Mouse (Mus musculus) CH12.LX (cell line): ENCODE measurements at regions not wholly inside any gene's neighbourhood (a gene's known extent, or its start where the extent isn't known, plus 50 kb on each side); places are given as distances from the start of the nearest gene placed in this dataset.

Experiments used
- DNase-seq: peaks from one replicate; pipeline ENCODE4 v3.0.0-alpha.2; 2013; ENCODE audit errors: extremely low read depth
- H3K27ac ChIP-seq: 2 replicates; pipeline ENCODE4 v1.5.1; 2012; ENCODE audit warnings: low read depth, mild to moderate bottlenecking, control low read depth, moderate library complexity; ENCODE audit not compliant: insufficient read depth
- H3K27me3 ChIP-seq: replicated peaks from 2 replicates; pipeline ENCODE3; 2012; ENCODE audit warnings: inconsistent platforms
- H3K36me3 ChIP-seq, 2 experiments: replicated peaks in 1 of 2; 2 replicates each; pipeline versions ENCODE3 to v1.6.1; 2012; ENCODE audit warnings: inconsistent platforms in 1 of 2, low read length in 1 of 2, mild to moderate bottlenecking in 1 of 2, mixed read lengths in 1 of 2, moderate library complexity in 1 of 2; ENCODE audit not compliant: control insufficient read depth in 1 of 2, insufficient read depth in 1 of 2
- H3K4me1 ChIP-seq, 2 experiments: 2 replicates each; pipeline ENCODE4 v1.6.1; 2012; ENCODE audit warnings: inconsistent platforms in 1 of 2, moderate library complexity in 1 of 2; ENCODE audit not compliant: insufficient read depth in 2 of 2, control insufficient read depth in 1 of 2
- H3K4me2 ChIP-seq: 2 replicates; pipeline ENCODE4 v1.6.1; 2012; ENCODE audit warnings: low read depth, mild to moderate bottlenecking, control low read depth; ENCODE audit not compliant: poor library complexity, insufficient read depth, severe bottlenecking
- H3K4me3 ChIP-seq, 3 experiments: fragments of 150-350 bp in 1 of 3; sonication (generic) in 1 of 3; replicated peaks in 1 of 3; 2 replicates each; pipeline versions ENCODE3 to v1.5.1; 2011 to 2012; ENCODE audit warnings: low read depth in 2 of 3, low read length in 2 of 3, mild to moderate bottlenecking in 2 of 3, moderate library complexity in 2 of 3, control low read depth in 1 of 3, improper control_type of control experiment in 1 of 3, inconsistent platforms in 1 of 3, mixed read lengths in 1 of 3; ENCODE audit not compliant: poor library complexity in 1 of 3
- H3K79me2 ChIP-seq: replicated peaks from 2 replicates; pipeline ENCODE4 v1.6.1; 2012; ENCODE audit warnings: mild to moderate bottlenecking, moderate library complexity; ENCODE audit not compliant: control insufficient read depth, poor library complexity, insufficient read depth, severe bottlenecking; ENCODE audit errors: extremely low read depth
- H3K9ac ChIP-seq: 2 replicates; pipeline ENCODE4 v1.6.1; 2012; ENCODE audit warnings: low read depth, mild to moderate bottlenecking, control low read depth, moderate library complexity; ENCODE audit not compliant: insufficient read depth
- H3K9me3 ChIP-seq: replicated peaks from 2 replicates; pipeline ENCODE3; 2012; ENCODE audit warnings: low read length, inconsistent platforms, mixed read lengths
- CHD1 ChIP-seq: IDR thresholded peaks from 2 replicates; pipeline ENCODE4 v1.6.1; 2012; ENCODE audit warnings: low read depth, low read length, improper control_type of control experiment, inconsistent platforms
- CHD2 ChIP-seq: IDR thresholded peaks from 2 replicates; pipeline ENCODE4 v1.6.1; 2011; ENCODE audit warnings: low read length, improper control_type of control experiment
- CTCF ChIP-seq, 2 experiments: IDR thresholded peaks in 1 of 2; conservative IDR thresholded peaks in 1 of 2; 2 replicates each; pipeline ENCODE4 v1.5.1; 2011 to 2012; ENCODE audit warnings: low read depth in 2 of 2, low read length in 2 of 2, improper control_type of control experiment in 1 of 2, inconsistent platforms in 1 of 2, mild to moderate bottlenecking in 1 of 2, moderate library complexity in 1 of 2
- E2F4 ChIP-seq: IDR thresholded peaks from 2 replicates; pipeline ENCODE4 v1.6.1; 2011; ENCODE audit warnings: low read depth, low read length, improper control_type of control experiment; ENCODE audit not compliant: insufficient replicate concordance
- ELF1 ChIP-seq: IDR thresholded peaks from 2 replicates; pipeline ENCODE4 v1.6.1; 2014; ENCODE audit warnings: low read depth, mild to moderate bottlenecking, inconsistent platforms, low read length, improper control_type of control experiment
- EP300 ChIP-seq: IDR thresholded peaks from 2 replicates; pipeline ENCODE4 v1.6.1; 2011; ENCODE audit warnings: low read length, improper control_type of control experiment
- HCFC1 ChIP-seq: IDR thresholded peaks from 2 replicates; pipeline ENCODE4 v1.6.1; 2012; ENCODE audit warnings: low read depth, mild to moderate bottlenecking, inconsistent platforms, low read length, improper control_type of control experiment
- IRF4 ChIP-seq: IDR thresholded peaks from 2 replicates; pipeline ENCODE4 v1.6.1; 2014; ENCODE audit warnings: low read depth, mild to moderate bottlenecking, inconsistent platforms, low read length, improper control_type of control experiment
- JUN ChIP-seq: IDR thresholded peaks from 2 replicates; pipeline ENCODE4 v1.6.1; 2011; ENCODE audit warnings: low read depth, mild to moderate bottlenecking, low read length, improper control_type of control experiment, moderate library complexity; ENCODE audit not compliant: insufficient read depth
- JUND ChIP-seq: conservative IDR thresholded peaks from 2 replicates; pipeline ENCODE4 v1.6.1; 2011; ENCODE audit warnings: low read depth, low read length, improper control_type of control experiment
- KAT2A ChIP-seq: IDR thresholded peaks from 2 replicates; pipeline ENCODE4 v1.6.1; 2012; ENCODE audit warnings: low read length, improper control_type of control experiment, inconsistent platforms; ENCODE audit not compliant: insufficient replicate concordance
- MAFK ChIP-seq: IDR thresholded peaks from 2 replicates; pipeline ENCODE4 v1.6.1; 2011; ENCODE audit warnings: low read length, improper control_type of control experiment; ENCODE audit not compliant: insufficient replicate concordance
- MAZ ChIP-seq: IDR thresholded peaks from 2 replicates; pipeline ENCODE4 v1.6.1; 2012; ENCODE audit warnings: low read depth, mild to moderate bottlenecking, inconsistent platforms, low read length, improper control_type of control experiment, moderate library complexity
- MEF2A ChIP-seq: IDR thresholded peaks from 2 replicates; pipeline ENCODE4 v1.6.1; 2014; ENCODE audit warnings: low read depth, mild to moderate bottlenecking, inconsistent platforms, low read length, improper control_type of control experiment, borderline replicate concordance
- MXI1 ChIP-seq: IDR thresholded peaks from 2 replicates; pipeline ENCODE4 v1.6.1; 2011; ENCODE audit warnings: mild to moderate bottlenecking, low read depth, low read length, improper control_type of control experiment
- NELFE ChIP-seq: IDR thresholded peaks from 2 replicates; pipeline ENCODE4 v1.6.1; 2011; ENCODE audit warnings: low read depth, low read length, improper control_type of control experiment
- NRF1 ChIP-seq: IDR thresholded peaks from 2 replicates; pipeline ENCODE4 v1.6.1; 2014; ENCODE audit warnings: low read depth, mild to moderate bottlenecking, inconsistent platforms, low read length, improper control_type of control experiment, moderate library complexity
- PAX5 ChIP-seq: IDR thresholded peaks from 2 replicates; pipeline ENCODE4 v1.6.1; 2012; ENCODE audit warnings: low read length, inconsistent platforms, mixed read lengths
- POLR2A ChIP-seq: IDR thresholded peaks from 2 replicates; pipeline ENCODE4 v1.6.1; 2011; ENCODE audit warnings: low read depth, mild to moderate bottlenecking, improper control_type of control experiment, low read length
- TBP ChIP-seq: conservative IDR thresholded peaks from 2 replicates; pipeline ENCODE4 v1.6.1; 2011; ENCODE audit warnings: low read depth, low read length, improper control_type of control experiment
- TCF12 ChIP-seq: IDR thresholded peaks from 2 replicates; pipeline ENCODE4 v1.6.1; 2014; ENCODE audit warnings: low read depth, mild to moderate bottlenecking, inconsistent platforms, low read length, improper control_type of control experiment
- UBTF ChIP-seq: IDR thresholded peaks from 2 replicates; pipeline ENCODE4 v1.6.1; 2012; ENCODE audit warnings: low read depth, mild to moderate bottlenecking, inconsistent platforms, low read length, improper control_type of control experiment, moderate library complexity
- USF1 ChIP-seq: IDR thresholded peaks from 2 replicates; pipeline ENCODE4 v1.6.1; 2014; ENCODE audit warnings: low read depth, mild to moderate bottlenecking, inconsistent platforms, low read length, improper control_type of control experiment
- ZC3H11A ChIP-seq: IDR thresholded peaks from 2 replicates; pipeline ENCODE4 v1.6.1; 2012; ENCODE audit warnings: low read depth, mild to moderate bottlenecking, inconsistent platforms, low read length, improper control_type of control experiment
- ZKSCAN1 ChIP-seq: IDR thresholded peaks from 2 replicates; pipeline ENCODE4 v1.6.1; 2012; ENCODE audit warnings: low read depth, inconsistent platforms, low read length, improper control_type of control experiment, borderline replicate concordance
- ZMIZ1 ChIP-seq: IDR thresholded peaks from 2 replicates; pipeline ENCODE4 v1.6.1; 2012; ENCODE audit warnings: low read depth, mild to moderate bottlenecking, inconsistent platforms, low read length, improper control_type of control experiment
- ZNF384 ChIP-seq: IDR thresholded peaks from 2 replicates; pipeline ENCODE4 v1.6.1; 2012; ENCODE audit warnings: low read depth, low read length, improper control_type of control experiment, inconsistent platforms
- dilution Hi-C: fragments of 300-500 bp; cut with MboI; formaldehyde crosslinking; loops from 2 replicates; pipeline ENCODE4 v1.14.3; 2020; ENCODE audit warnings: low sequenced_read_pairs; ENCODE audit not compliant: extremely low pct_unique_long_range_greater_than_20kb, extremely low pct_ligation_motif_present
- in situ Hi-C: fragments of 300-500 bp; cut with MboI; formaldehyde crosslinking; loops from 3 replicates; pipeline ENCODE4 v1.14.3; 2019; ENCODE audit warnings: low sequenced_read_pairs, low pct_ligation_motif_present, low pct_unique_long_range_greater_than_20kb, mixed read lengths

GRCm38 (mm10) chr5:51110006-51110405, 457.5 kb downstream of the Ppargc1a start:
- dilution Hi-C loops (no loop called here), in situ Hi-C loops (no loop called here)
- no peaks in the 10 kb centered on the region for H3K36me3 ChIP-seq
- no peaks in the 10 kb centered on the region for H3K27me3 ChIP-seq
- no peak overlapping the region for H3K27ac ChIP-seq
- no peak overlapping the region for H3K9ac ChIP-seq
- no peak for DNase-seq
- H3K4me1 ChIP-seq: no peaks in the 10 kb centered on the region
- no peak overlapping the region for H3K4me2 ChIP-seq
- no peak overlapping the region for H3K4me3 ChIP-seq
- no peak for TF ChIP-seq MAZ
- TF ChIP-seq UBTF: no peak
- no peak for TF ChIP-seq HCFC1
- no peak for TF ChIP-seq ZMIZ1
- TF ChIP-seq JUN: no peak
- no peak for TF ChIP-seq ZKSCAN1
- TF ChIP-seq EP300: no peak
- no peak for TF ChIP-seq CHD1
- TF ChIP-seq MEF2A: no peak
- TF ChIP-seq POLR2A: no peak
- TF ChIP-seq ELF1: no peak
- no peak for TF ChIP-seq USF1
- TF ChIP-seq ZC3H11A: no peak
- TF ChIP-seq E2F4: no peak
- TF ChIP-seq MAFK: no peak
- no peak for TF ChIP-seq TCF12
- H3K79me2 ChIP-seq: no peaks in the 10 kb centered on the region
- H3K9me3 ChIP-seq: peaks cover 27% of the 10 kb centered on the region

- Histone ChIP-seq H3K4me1 (no peaks in the 10 kb centered on the region), H3K79me2 (no peaks in the 10 kb centered on the region), H3K27ac (no peak overlapping the region), H3K9me3 (peaks cover 33% of the 10 kb centered on the region), H3K27me3 (no peaks in the 10 kb centered on the region), H3K4me3 (no peak overlapping the region), H3K36me3 (no peaks in the 10 kb centered on the region), H3K9ac (no peak overlapping the region), H3K4me2 (no peak overlapping the region)
- in situ Hi-C loops (no loop called here), dilution Hi-C loops (no loop called here)
- TF ChIP-seq KAT2A (no peak), CHD2 (no peak), USF1 (no peak), NELFE (no peak), CTCF (conservative IDR thresholded peaks at IDR 0.05 in 1 of 2, IDR thresholded peaks at IDR 0.05 in 1 of 2; ENCODE audit: low read depth in 2 of 2, low read length in 2 of 2) (no peak), PAX5 (no peak), MXI1 (no peak), IRF4 (no peak), ZNF384 (no peak), TCF12 (no peak), ZMIZ1 (no peak), EP300 (no peak), ZKSCAN1 (no peak), TBP (no peak), JUND (no peak), MAFK (no peak), NRF1 (no peak)
- no peak for DNase-seq
Measured at GRCm38 (mm10) chr5:51108737-51109136, 458.8 kb downstream of the Ppargc1a start.
